Mouse (Mus musculus) erythroblast, embryonic 14.5 days (primary cell): Measurements from ENCODE around the gene Usp49. TPM values are rescaled to one million over a fixed set of nuclear protein-coding genes. Genes with fewer than 3 reads are reported as not detected.

Source experiments
- H3K27me3 ChIP-seq: 2 replicates; pipeline ENCODE4 v1.6.1; 2012; ENCODE audit warnings: inconsistent platforms; ENCODE audit not compliant: control insufficient read depth
- H3K36me3 ChIP-seq: 2 replicates; pipeline ENCODE4 v1.6.1; 2012; ENCODE audit warnings: mild to moderate bottlenecking, inconsistent platforms; ENCODE audit not compliant: control insufficient read depth
- H3K4me1 ChIP-seq: 2 replicates; pipeline ENCODE4 v1.6.1; 2012; ENCODE audit warnings: inconsistent platforms; ENCODE audit not compliant: control insufficient read depth
- H3K4me3 ChIP-seq: replicated peaks from 2 replicates; pipeline ENCODE3; 2012; ENCODE audit warnings: moderate library complexity, mild to moderate bottlenecking, inconsistent platforms
- H3K9me3 ChIP-seq: 2 replicates; pipeline ENCODE4 v1.6.1; 2012; ENCODE audit warnings: low read length, inconsistent platforms, mixed read lengths; ENCODE audit not compliant: control insufficient read depth
- GATA1 ChIP-seq: IDR thresholded peaks from 2 replicates; pipeline ENCODE4 v1.6.1; 2012; ENCODE audit warnings: low read length, inconsistent platforms, mixed read lengths
- TAL1 ChIP-seq: IDR thresholded peaks from 3 replicates; pipeline ENCODE4 v1.6.1; 2012; ENCODE audit warnings: low read length, inconsistent platforms, mixed read lengths
- polyA plus RNA-seq: library from polyadenylated mRNA; stranded (reverse); fragments of >175 nt; gene quantifications from 2 replicates; pipeline ENCODE4 v1.2.3, GENCODE M21; 2012

Usp49 gene
- polyA plus RNA-seq, 1 experiment = 2.4 TPM

GRCm38 (mm10) chr17:47606220-47606619 is 24.3 kb upstream of the Usp49 start:
- H3K9me3 ChIP-seq = no peaks in the 10 kb centered on the region
- H3K4me1 ChIP-seq = peaks cover 64% of the 10 kb centered on the region
- no peak for TF ChIP-seq TAL1
- no peak for TF ChIP-seq GATA1
- no peaks in the 10 kb centered on the region for H3K27me3 ChIP-seq
- H3K36me3 ChIP-seq = peaks cover 85% of the 10 kb centered on the region
- H3K4me3 ChIP-seq = no peak overlapping the region

- Histone ChIP-seq H3K4me1 (peaks cover 75% of the 10 kb centered on the region), H3K9me3 (no peaks in the 10 kb centered on the region), H3K27me3 (no peaks in the 10 kb centered on the region), H3K4me3 (peak overlapping the region; percentile 73), H3K36me3 (peaks cover 77% of the 10 kb centered on the region)
- no peak for TF ChIP-seq TAL1
- no peak for TF ChIP-seq GATA1
These were observed 21.3 kb upstream of the Usp49 start for GRCm38 (mm10) chr17:47609182-47609581.

GRCm38 (mm10) chr17:47610849-47611660 is 19.4 kb upstream of the Usp49 start, which contains the start of the genes Bysl, Med20 and Gm20517:
Gene Bysl (minus strand): TSS chr17:47611492.
Gene Med20 (plus strand): TSS chr17:47611582.
Gene Gm20517 (plus strand): TSS chr17:47611589.
- peaks cover 77% of the 10 kb centered on the region for H3K36me3 ChIP-seq
- H3K4me3 ChIP-seq = peak within 1 kb of the TSS; percentile 73
- no peaks in the 10 kb centered on the region for H3K9me3 ChIP-seq
- TF ChIP-seq GATA1 = no peak
- no peak for TF ChIP-seq TAL1
- peaks cover 87% of the 10 kb centered on the region for H3K4me1 ChIP-seq
- H3K27me3 ChIP-seq = no peaks in the 10 kb centered on the region

- H3K4me3 ChIP-seq = peak overlapping the region; percentile 73
- H3K4me1 ChIP-seq = peaks cover 91% of the 10 kb centered on the region
- no peak for TF ChIP-seq GATA1
- H3K9me3 ChIP-seq = no peaks in the 10 kb centered on the region
- H3K36me3 ChIP-seq = peaks cover 77% of the 10 kb centered on the region
- no peaks in the 10 kb centered on the region for H3K27me3 ChIP-seq
These were observed 18.9 kb upstream of the Usp49 start for GRCm38 (mm10) chr17:47611661-47611982.

GRCm38 (mm10) chr17:47614018-47614417 is 16.5 kb upstream of the Usp49 start:
- Histone ChIP-seq H3K36me3 (peaks cover 74% of the 10 kb centered on the region), H3K4me1 (peaks cover 90% of the 10 kb centered on the region)
- no peak for TF ChIP-seq GATA1
- no peak for TF ChIP-seq TAL1

GRCm38 (mm10) chr17:47616119-47616518 is 14.4 kb upstream of the Usp49 start:
- H3K27me3 ChIP-seq = no peaks in the 10 kb centered on the region
- peaks cover 85% of the 10 kb centered on the region for H3K36me3 ChIP-seq
- TF ChIP-seq TAL1 = no peak
- TF ChIP-seq GATA1 = no peak
- peak overlapping the region; percentile 19 for H3K4me3 ChIP-seq
- H3K9me3 ChIP-seq = no peaks in the 10 kb centered on the region
- peaks cover 80% of the 10 kb centered on the region for H3K4me1 ChIP-seq

More at GRCm38 (mm10) chr17:47614018-47614417, 16.5 kb upstream of the Usp49 start:
- Histone ChIP-seq H3K4me3 (no peak overlapping the region), H3K9me3 (no peaks in the 10 kb centered on the region), H3K27me3 (no peaks in the 10 kb centered on the region)

- Histone ChIP-seq H3K9me3 (no peaks in the 10 kb centered on the region), H3K36me3 (peaks cover 90% of the 10 kb centered on the region), H3K4me3 (peak overlapping the region; percentile 18), H3K27me3 (no peaks in the 10 kb centered on the region), H3K4me1 (peaks cover 80% of the 10 kb centered on the region)
- no peak for TF ChIP-seq TAL1
- TF ChIP-seq GATA1 = no peak
These were observed 13.8 kb upstream of the Usp49 start for GRCm38 (mm10) chr17:47616652-47617051.

- Histone ChIP-seq H3K27me3 (no peaks in the 10 kb centered on the region), H3K4me1 (peaks cover 70% of the 10 kb centered on the region), H3K36me3 (peaks cover 96% of the 10 kb centered on the region), H3K4me3 (peak overlapping the region; percentile 42), H3K9me3 (no peaks in the 10 kb centered on the region)
- TF ChIP-seq TAL1 (peak; percentile 78), GATA1 (no peak)
These were observed 12.7 kb upstream of the Usp49 start for GRCm38 (mm10) chr17:47617605-47618307.
